Mouse (Mus musculus): ENCODE data around the gene Ptgs1. TPM values are rescaled to one million over a fixed set of nuclear protein-coding genes. Genes with fewer than 3 reads are reported as not detected.

Gene Ptgs1
- total RNA-seq, 2 experiments from 2014 or later: 13.7 to 16.0 TPM

DNA sequence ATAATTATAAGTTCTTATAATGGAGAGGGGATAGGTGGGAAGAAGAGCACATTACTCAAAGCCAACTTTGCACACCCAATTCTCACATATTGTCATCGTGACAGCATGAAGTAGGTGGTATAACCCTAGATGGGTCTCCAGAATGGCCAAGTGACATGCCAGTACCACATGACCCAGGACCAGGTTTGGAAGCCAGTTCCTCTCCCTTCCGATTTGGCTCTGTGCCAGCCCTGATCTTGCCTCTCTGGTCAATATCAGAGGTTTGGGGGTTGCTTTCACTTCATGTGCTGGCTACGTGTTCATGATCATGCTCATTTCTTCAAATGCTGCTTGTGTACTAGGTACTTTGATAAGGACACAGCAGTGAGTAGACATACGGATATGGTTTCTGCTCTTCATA, 22.3 kb downstream of the Ptgs1 start:
- DNase-seq: no peak

DNA sequence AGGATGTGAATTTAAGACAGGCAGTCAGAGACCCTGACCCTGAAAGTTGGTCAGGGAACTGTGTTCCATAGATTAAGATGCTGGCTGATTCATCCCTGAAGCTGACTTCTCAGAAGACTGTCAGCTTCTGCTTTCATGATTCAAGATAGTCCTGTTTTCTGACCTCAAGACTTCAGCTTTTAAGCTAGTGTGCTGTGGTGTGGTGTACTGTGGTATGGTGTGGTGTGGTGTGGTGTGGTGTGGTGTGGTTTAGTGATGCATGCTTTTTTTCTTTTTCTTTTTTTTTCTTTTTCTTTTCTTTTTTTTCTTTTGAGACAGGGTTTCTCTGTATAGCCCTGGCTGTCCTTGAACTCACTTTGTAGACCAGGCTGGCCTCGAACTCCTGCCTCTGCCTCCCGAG, 24.2 kb downstream of the Ptgs1 start:
- no peak for DNase-seq

GRCm38 (mm10) chr2:36256931-36257330, 26.7 kb downstream of the Ptgs1 start:
- DNase-seq: no peak

- no peak for DNase-seq
Measured at GRCm38 (mm10) chr2:36259382-36259781, 29.2 kb downstream of the Ptgs1 start.

GRCm38 (mm10) chr2:36259798-36260540, 29.7 kb downstream of the Ptgs1 start:
- no peak for DNase-seq

DNA sequence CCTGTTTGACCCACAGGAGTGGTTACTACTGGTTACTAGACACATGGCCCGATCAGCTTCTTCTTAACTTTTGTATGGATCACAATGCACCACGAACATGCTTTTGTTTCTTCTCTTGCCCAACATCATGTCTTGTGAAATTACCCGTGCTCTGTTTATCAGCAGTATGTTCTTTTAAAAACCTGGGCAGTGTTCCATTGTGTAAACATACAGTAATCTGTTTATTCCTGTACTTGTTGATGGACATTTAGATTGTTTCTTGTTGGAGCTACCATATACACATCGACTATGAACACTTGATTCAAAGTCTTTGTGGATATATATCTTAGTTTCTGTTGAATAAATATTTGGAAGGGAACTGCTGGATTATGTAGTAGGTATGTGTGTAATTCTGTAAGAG, 31.8 kb downstream of the Ptgs1 start:
- no peak for DNase-seq

- DNase-seq: no peak
Measured at GRCm38 (mm10) chr2:36269458-36269857, 39.2 kb downstream of the Ptgs1 start.

- no peak for DNase-seq
Measured at GRCm38 (mm10) chr2:36270186-36270585, 40.0 kb downstream of the Ptgs1 start.

- no peak for DNase-seq
Measured at GRCm38 (mm10) chr2:36271085-36271484, 40.9 kb downstream of the Ptgs1 start.

DNA sequence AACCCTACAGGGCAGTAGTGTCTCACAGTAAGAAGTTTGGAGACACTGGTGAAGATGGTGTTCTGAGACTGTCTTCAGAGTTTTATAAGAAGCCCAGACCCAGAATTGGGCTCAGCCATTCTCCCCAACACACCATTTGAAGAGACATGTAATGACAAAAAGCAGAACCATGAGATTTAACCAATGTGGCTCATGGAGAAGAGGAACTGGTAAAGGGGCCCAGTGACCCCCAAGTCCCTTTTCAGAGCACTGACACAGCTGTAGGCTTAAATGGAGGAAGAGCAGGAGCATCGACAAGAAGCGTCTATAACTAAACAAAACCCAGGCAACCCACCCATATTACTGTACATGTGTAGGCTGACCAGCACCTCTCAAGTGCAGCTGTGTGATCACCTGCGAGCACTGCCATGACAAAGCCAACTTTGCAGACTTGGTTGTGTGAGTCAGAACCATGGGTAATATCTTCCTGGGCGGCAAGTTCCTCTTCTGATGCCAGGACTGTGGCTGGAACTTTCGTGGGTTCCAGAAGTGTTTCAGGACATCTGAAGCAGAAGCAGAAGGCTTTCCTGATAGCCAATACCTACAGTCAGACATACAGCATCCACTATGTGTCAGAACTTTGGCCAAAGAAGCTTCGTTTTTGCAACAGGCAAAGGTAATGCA, 42.2 kb downstream of the Ptgs1 start:
- no peak for DNase-seq

- DNase-seq: peak; percentile 81
Measured at GRCm38 (mm10) chr2:36276454-36276853, 46.2 kb downstream of the Ptgs1 start.

- DNase-seq: no peak
Measured at GRCm38 (mm10) chr2:36278760-36279159, 48.5 kb downstream of the Ptgs1 start.

DNA sequence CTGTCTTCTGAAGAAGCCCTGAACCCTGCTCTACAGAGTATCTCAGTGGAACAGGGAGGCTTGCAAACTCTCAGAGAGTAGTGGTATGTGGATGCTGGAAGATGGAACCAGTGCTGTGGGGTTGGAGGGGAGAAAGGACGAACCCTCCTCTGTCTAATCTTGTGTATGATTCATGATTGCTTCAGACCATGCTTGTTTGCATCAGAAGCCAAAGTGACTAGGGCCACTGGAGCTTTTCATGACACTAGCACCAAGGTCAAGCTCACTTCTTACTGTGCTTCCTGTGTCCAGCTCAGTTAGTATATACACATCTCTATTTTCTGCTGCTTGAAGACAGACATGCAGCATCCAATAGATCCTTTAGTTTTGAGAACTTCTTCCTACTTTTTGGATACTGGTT, 50.9 kb downstream of the Ptgs1 start:
- DNase-seq: no peak

GRCm38 (mm10) chr2:36282301-36282700, 52.1 kb downstream of the Ptgs1 start:
- no peak for DNase-seq

Other genes starting within 250 kb of the Ptgs1 start
- gene Ndufa8, start 181.0 kb upstream of the Ptgs1 start, total RNA-seq (2021): 100 to 1,000 TPM; 487 to 501 TPM
- not detected for gene Morn5, start 181.0 kb upstream of the Ptgs1 start, total RNA-seq (2021)
- gene Lhx6, start 125.0 kb upstream of the Ptgs1 start, total RNA-seq (2021): 1 to 10 TPM; 6.7 to 8.6 TPM
- gene Mrrf, start 94.0 kb upstream of the Ptgs1 start, total RNA-seq (2021): 10 to 100 TPM; 37.3 to 39.1 TPM
- gene Rbm18, start 93.7 kb upstream of the Ptgs1 start, total RNA-seq (2021): 10 to 100 TPM; 41.4 to 42.7 TPM
- gene Olfr338, start 143.1 kb downstream of the Ptgs1 start, total RNA-seq (2021): not detected
- gene Olfr339, start 188.5 kb downstream of the Ptgs1 start, total RNA-seq (2021): not detected
- gene Olfr340, start 222.2 kb downstream of the Ptgs1 start, total RNA-seq (2021): not detected

All from heart, postnatal 4 days (tissue).